Mouse (Mus musculus) liver, adult (tissue): ENCODE measurements around the gene Gnpnat1.

Experiments used
- GATA4 ChIP-seq: IDR thresholded peaks from 2 replicates; pipeline ENCODE4 v1.6.1; 2014; ENCODE audit warnings: mild to moderate bottlenecking, low read length; ENCODE audit not compliant: insufficient replicate concordance

The Gnpnat1 gene

GRCm38 (mm10) chr14:45430066-45430842 is 25.5 kb upstream of the Gnpnat1 start:
- no peak for TF ChIP-seq GATA4

- TF ChIP-seq GATA4, result no peak
Measured at GRCm38 (mm10) chr14:45423220-45423619, 18.5 kb upstream of the Gnpnat1 start.

GRCm38 (mm10) chr14:45422371-45422770 is 17.7 kb upstream of the Gnpnat1 start:
- TF ChIP-seq GATA4, result no peak

GRCm38 (mm10) chr14:45419323-45419722 is 14.6 kb upstream of the Gnpnat1 start:
- no peak for TF ChIP-seq GATA4

GRCm38 (mm10) chr14:45418553-45418952 is 13.8 kb upstream of the Gnpnat1 start:
- TF ChIP-seq GATA4, result peak; percentile 56; the same call in 1 of the 2 replicates

- no peak for TF ChIP-seq GATA4
Measured at GRCm38 (mm10) chr14:45416265-45416664, 11.6 kb upstream of the Gnpnat1 start.

GRCm38 (mm10) chr14:45403651-45404050 is 1.1 kb downstream of the Gnpnat1 start:
- no peak for TF ChIP-seq GATA4

GRCm38 (mm10) chr14:45399836-45400235 is 4.9 kb downstream of the Gnpnat1 start:
- TF ChIP-seq GATA4, result no peak

GRCm38 (mm10) chr14:45389194-45389593 is 15.5 kb downstream of the Gnpnat1 start:
- TF ChIP-seq GATA4, result no peak

GRCm38 (mm10) chr14:45388345-45389181 is 16.1 kb downstream of the Gnpnat1 start:
- TF ChIP-seq GATA4, result peak; percentile 6; the same call in 1 of the 2 replicates

- TF ChIP-seq GATA4, result no peak
Measured at GRCm38 (mm10) chr14:45387480-45387879, 17.2 kb downstream of the Gnpnat1 start.

- no peak for TF ChIP-seq GATA4
Measured at GRCm38 (mm10) chr14:45385596-45385995, 19.1 kb downstream of the Gnpnat1 start.

GRCm38 (mm10) chr14:45382912-45383311 is 21.8 kb downstream of the Gnpnat1 start:
- no peak for TF ChIP-seq GATA4

GRCm38 (mm10) chr14:45380756-45381155 is 24.0 kb downstream of the Gnpnat1 start:
- TF ChIP-seq GATA4, result no peak

GRCm38 (mm10) chr14:45378771-45379170 is 25.9 kb downstream of the Gnpnat1 start:
- TF ChIP-seq GATA4, result no peak

- TF ChIP-seq GATA4, result no peak
Measured at GRCm38 (mm10) chr14:45365196-45365587, 39.5 kb downstream of the Gnpnat1 start.
